Mouse (Mus musculus): Measurements from ENCODE around the gene Mfn1. TPM values are rescaled to one million over a fixed set of nuclear protein-coding genes. Genes with fewer than 3 reads are reported as not detected.

The Mfn1 gene
- polyA plus RNA-seq, 1 experiment from 2014 or later: 19.5 TPM

- Histone ChIP-seq H3K4me2 (replicated peaks; ENCODE audit: low read depth, low read length) (peak overlapping the region; percentile 67), H3K9ac (replicated peaks; ENCODE audit: low read depth) (peak overlapping the region; percentile 90), H3K4me1 (ENCODE audit: insufficient read depth, low read depth, low read length) (peaks cover 3% of the 10 kb centered on the region; the same call in 1 of the 2 replicates), H3K27me3 (replicated peaks; ENCODE audit: insufficient read depth, low read length) (no peaks in the 10 kb centered on the region), H3K27ac (ENCODE audit: low read length) (peak overlapping the region; percentile 94), H3K4me3 (ENCODE audit: low read depth, low read length) (peak overlapping the region; percentile 78), H3K36me3 (ENCODE audit: insufficient read depth, low read length) (no peaks in the 10 kb centered on the region; the same call in 1 of the 2 replicates), H3K9me3 (ENCODE audit: low read length) (no peaks in the 10 kb centered on the region)
- ATAC-seq (peak; percentile 97), DNase-seq (ENCODE audit: low spot score) (peak; percentile 97)
- TF ChIP-seq CTCF (IDR thresholded peaks at IDR 0.05): peak; percentile 94
- no peak for TF ChIP-seq EP300 (IDR thresholded peaks at IDR 0.05)
- WGBS: 0% methylated on average over 46 of the region's 69 CpGs
Measured at GRCm38 (mm10) chr3:32510375-32511190, 18.7 kb upstream of the Mfn1 start.

- Histone ChIP-seq H3K9ac (replicated peaks; ENCODE audit: low read depth) (peak overlapping the region; percentile 90), H3K36me3 (ENCODE audit: insufficient read depth, low read length) (no peaks in the 10 kb centered on the region; the same call in 1 of the 2 replicates), H3K9me3 (ENCODE audit: low read length) (no peaks in the 10 kb centered on the region), H3K27me3 (replicated peaks; ENCODE audit: insufficient read depth, low read length) (no peaks in the 10 kb centered on the region), H3K4me3 (ENCODE audit: low read depth, low read length) (peak overlapping the region; percentile 78), H3K4me2 (replicated peaks; ENCODE audit: low read depth, low read length) (peak overlapping the region; percentile 67), H3K4me1 (ENCODE audit: insufficient read depth, low read depth, low read length) (peaks cover 3% of the 10 kb centered on the region; the same call in 1 of the 2 replicates), H3K27ac (ENCODE audit: low read length) (peak overlapping the region; percentile 94)
- 3% methylated on average over 13 of the region's 13 CpGs for WGBS
- DNase-seq (ENCODE audit: low spot score) (no peak), ATAC-seq (no peak)
- TF ChIP-seq CTCF (IDR thresholded peaks at IDR 0.05) (no peak), EP300 (IDR thresholded peaks at IDR 0.05) (no peak)
Measured at GRCm38 (mm10) chr3:32511191-32511550, 18.1 kb upstream of the Mfn1 start.

- Histone ChIP-seq H3K4me1 (ENCODE audit: insufficient read depth, low read depth, low read length) (peaks cover 3% of the 10 kb centered on the region; the same call in 1 of the 2 replicates), H3K9ac (replicated peaks; ENCODE audit: low read depth) (no peak overlapping the region), H3K4me2 (replicated peaks; ENCODE audit: low read depth, low read length) (no peak overlapping the region), H3K36me3 (ENCODE audit: insufficient read depth, low read length) (peaks cover 6% of the 10 kb centered on the region; the same call in 1 of the 2 replicates), H3K9me3 (ENCODE audit: low read length) (no peaks in the 10 kb centered on the region), H3K4me3 (ENCODE audit: low read depth, low read length) (no peak overlapping the region), H3K27ac (ENCODE audit: low read length) (no peak overlapping the region), H3K27me3 (replicated peaks; ENCODE audit: insufficient read depth, low read length) (no peaks in the 10 kb centered on the region)
- ATAC-seq: no peak
- DNase-seq (ENCODE audit: low spot score): no peak
- TF ChIP-seq CTCF (IDR thresholded peaks at IDR 0.05) (no peak), EP300 (IDR thresholded peaks at IDR 0.05) (no peak)
- WGBS: 77% methylated on average over 7 of the region's 7 CpGs
Measured at GRCm38 (mm10) chr3:32512686-32513284, 16.5 kb upstream of the Mfn1 start.

- TF ChIP-seq EP300 (IDR thresholded peaks at IDR 0.05) (no peak), CTCF (IDR thresholded peaks at IDR 0.05) (no peak)
- ATAC-seq (no peak), DNase-seq (ENCODE audit: low spot score) (no peak)
- Histone ChIP-seq H3K27me3 (replicated peaks; ENCODE audit: insufficient read depth, low read length) (no peaks in the 10 kb centered on the region), H3K27ac (ENCODE audit: low read length) (no peak overlapping the region), H3K4me3 (ENCODE audit: low read depth, low read length) (no peak overlapping the region), H3K9ac (replicated peaks; ENCODE audit: low read depth) (no peak overlapping the region), H3K36me3 (ENCODE audit: insufficient read depth, low read length) (peaks cover 6% of the 10 kb centered on the region; the same call in 1 of the 2 replicates), H3K9me3 (ENCODE audit: low read length) (no peaks in the 10 kb centered on the region), H3K4me1 (ENCODE audit: insufficient read depth, low read depth, low read length) (peaks cover 3% of the 10 kb centered on the region; the same call in 1 of the 2 replicates), H3K4me2 (replicated peaks; ENCODE audit: low read depth, low read length) (no peak overlapping the region)
Measured at GRCm38 (mm10) chr3:32513528-32513927, 15.7 kb upstream of the Mfn1 start.

GRCm38 (mm10) chr3:32527181-32527580 is 2.1 kb upstream of the Mfn1 start:
- TF ChIP-seq CTCF (IDR thresholded peaks at IDR 0.05): no peak
- TF ChIP-seq EP300 (IDR thresholded peaks at IDR 0.05): no peak
- H3K36me3 ChIP-seq (ENCODE audit: insufficient read depth, low read length): peaks cover 1% of the 10 kb centered on the region; the same call in 1 of the 2 replicates
- H3K9ac ChIP-seq (replicated peaks; ENCODE audit: low read depth): no peak overlapping the region
- no peak overlapping the region for H3K4me3 ChIP-seq (ENCODE audit: low read depth, low read length)
- no peaks in the 10 kb centered on the region for H3K27me3 ChIP-seq (replicated peaks; ENCODE audit: insufficient read depth, low read length)
- no peak for DNase-seq (ENCODE audit: low spot score)
- H3K9me3 ChIP-seq (ENCODE audit: low read length): no peaks in the 10 kb centered on the region
- no peak overlapping the region for H3K27ac ChIP-seq (ENCODE audit: low read length)
- ATAC-seq: no peak
- H3K4me1 ChIP-seq (ENCODE audit: insufficient read depth, low read depth, low read length): peaks cover 4% of the 10 kb centered on the region; the same call in 1 of the 2 replicates
- H3K4me2 ChIP-seq (replicated peaks; ENCODE audit: low read depth, low read length): no peak overlapping the region
- 93% methylated on average over 4 of the region's 4 CpGs for WGBS

GRCm38 (mm10) chr3:32530041-32530440 is 776 bp downstream of the Mfn1 start:
- peak overlapping the region; percentile 86 for H3K4me3 ChIP-seq (ENCODE audit: low read depth, low read length)
- peak overlapping the region; percentile 76 for H3K9ac ChIP-seq (replicated peaks; ENCODE audit: low read depth)
- 11% methylated on average over 5 of the region's 5 CpGs for WGBS
- TF ChIP-seq EP300 (IDR thresholded peaks at IDR 0.05): no peak
- no peak for TF ChIP-seq CTCF (IDR thresholded peaks at IDR 0.05)
- H3K4me2 ChIP-seq (replicated peaks; ENCODE audit: low read depth, low read length): peak overlapping the region; percentile 61
- peaks cover 3% of the 10 kb centered on the region; the same call in 1 of the 2 replicates for H3K36me3 ChIP-seq (ENCODE audit: insufficient read depth, low read length)
- ATAC-seq: no peak
- peaks cover 4% of the 10 kb centered on the region; the same call in 1 of the 2 replicates for H3K4me1 ChIP-seq (ENCODE audit: insufficient read depth, low read depth, low read length)
- peak; percentile 15 for DNase-seq (ENCODE audit: low spot score)
- no peaks in the 10 kb centered on the region for H3K27me3 ChIP-seq (replicated peaks; ENCODE audit: insufficient read depth, low read length)
- H3K9me3 ChIP-seq (ENCODE audit: low read length): no peaks in the 10 kb centered on the region
- peak overlapping the region; percentile 87; the same call in 1 of the 2 replicates for H3K27ac ChIP-seq (ENCODE audit: low read length)
